Mouse (Mus musculus): ENCODE data around the gene Tmem59l. TPM values are rescaled to one million over a fixed set of nuclear protein-coding genes. Genes with fewer than 3 reads are reported as not detected.
"Not testable (repeated sequence)": the region's sequence is repeated elsewhere in the genome, so short reads cannot be mapped to it uniquely, and the experiment has no call there.

Tmem59l gene
- polyA plus RNA-seq, 1 experiment from 2014 or later, result 6.0 TPM

DNA sequence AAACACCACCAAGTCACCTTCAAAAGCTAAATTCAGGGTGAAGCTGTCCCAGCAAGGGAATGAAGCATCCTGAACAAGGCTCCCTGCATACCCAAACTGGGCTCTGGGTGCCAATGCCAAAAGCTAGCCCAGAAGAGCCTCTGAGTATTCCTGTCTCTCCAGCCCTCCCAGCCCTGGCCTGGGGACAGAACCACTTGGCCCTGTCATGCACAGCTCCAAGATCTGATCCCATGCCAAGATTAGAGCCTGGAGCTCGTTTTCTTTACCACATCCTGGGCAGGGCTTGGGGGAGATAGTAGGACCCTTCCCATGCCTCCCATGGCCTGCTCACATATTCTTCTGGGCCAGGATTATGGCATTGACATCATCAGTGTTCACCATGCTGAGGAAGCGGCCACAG, 32.4 kb upstream of the Tmem59l start:
- no peak for ATAC-seq (replicated peaks; ENCODE audit: low FRiP score)
- Histone ChIP-seq H3K4me1 (peaks cover 16% of the 10 kb centered on the region), H3K27ac (no peak overlapping the region), H3K36me3 (peaks cover 47% of the 10 kb centered on the region), H3K27me3 (no peaks in the 10 kb centered on the region), H3K9me3 (replicated peaks) (no peaks in the 10 kb centered on the region), H3K4me2 (no peak overlapping the region), H3K9ac (no peak overlapping the region), H3K4me3 (replicated peaks) (no peak overlapping the region)
- WGBS, result 64% methylated on average over 2 of the region's 2 CpGs

DNA sequence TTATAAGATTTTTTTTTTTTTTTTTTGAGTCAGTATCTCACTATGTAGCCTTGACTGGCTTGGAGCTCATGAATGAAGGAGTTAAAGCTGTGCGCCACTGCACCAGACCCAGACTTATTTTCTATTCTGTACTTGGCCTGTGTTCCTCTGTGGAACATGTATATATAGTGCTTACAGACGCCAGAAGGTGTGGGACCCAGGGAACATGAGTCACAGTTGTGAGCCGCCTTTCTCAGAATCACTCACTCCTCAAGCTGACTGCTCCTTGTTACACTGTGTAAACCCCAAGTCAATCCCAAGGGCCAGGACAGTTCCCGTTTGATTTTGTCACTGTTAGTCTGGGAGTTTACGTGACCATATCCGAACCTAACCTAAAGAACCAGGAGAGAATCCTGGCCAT, 31.9 kb upstream of the Tmem59l start:
- WGBS, result 92% methylated on average over 6 of the region's 6 CpGs
- no peak overlapping the region for H3K4me3 ChIP-seq (replicated peaks)
- no peak overlapping the region for H3K27ac ChIP-seq
- H3K36me3 ChIP-seq, result peaks cover 53% of the 10 kb centered on the region
- peaks cover 16% of the 10 kb centered on the region for H3K4me1 ChIP-seq
- H3K4me2 ChIP-seq, result no peak overlapping the region
- no peaks in the 10 kb centered on the region for H3K9me3 ChIP-seq (replicated peaks)
- no peak for ATAC-seq (replicated peaks; ENCODE audit: low FRiP score)
- no peak overlapping the region for H3K9ac ChIP-seq
- no peaks in the 10 kb centered on the region for H3K27me3 ChIP-seq

DNA sequence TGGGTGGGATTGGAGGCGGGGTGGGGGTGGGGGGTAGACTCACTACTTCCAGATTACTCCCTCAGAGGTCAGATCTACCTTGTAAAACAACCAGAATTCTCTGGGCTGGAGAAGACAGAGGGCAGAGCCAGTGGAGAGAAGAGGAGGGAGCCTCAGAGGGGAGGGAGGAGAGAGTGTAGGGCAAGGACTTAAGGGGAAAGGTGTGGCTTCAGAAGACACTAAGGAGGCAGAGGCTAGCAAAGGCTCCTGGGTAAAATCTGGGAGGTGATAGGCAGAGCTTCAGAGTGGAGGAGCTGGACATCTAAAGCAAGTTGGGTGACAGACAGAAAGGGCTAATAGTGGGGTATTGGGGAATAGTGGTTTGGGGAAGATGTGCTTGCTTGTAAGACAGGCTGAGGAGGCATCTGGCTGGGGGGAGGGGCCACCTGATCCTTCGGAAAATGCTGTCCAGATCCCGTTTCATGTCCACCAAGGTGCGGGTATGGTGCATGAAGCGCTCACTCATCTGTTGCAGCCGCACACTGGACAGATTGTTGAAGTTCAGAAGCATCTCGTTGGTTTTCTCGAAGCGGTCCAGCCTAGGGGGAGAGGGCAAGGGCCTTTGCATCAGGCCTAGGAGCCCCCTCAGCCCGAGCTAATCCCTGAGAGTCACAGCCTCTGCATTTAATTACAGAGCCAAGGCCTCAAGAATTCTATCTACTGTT, 30.9 kb upstream of the Tmem59l start:
- Histone ChIP-seq H3K4me1 (peaks cover 11% of the 10 kb centered on the region), H3K27ac (no peak overlapping the region), H3K9ac (no peak overlapping the region), H3K27me3 (no peaks in the 10 kb centered on the region), H3K4me3 (replicated peaks) (no peak overlapping the region), H3K36me3 (peaks cover 62% of the 10 kb centered on the region), H3K9me3 (replicated peaks) (no peaks in the 10 kb centered on the region), H3K4me2 (no peak overlapping the region)
- 56% methylated on average over 10 of the region's 10 CpGs for WGBS
- no peak for ATAC-seq (replicated peaks; ENCODE audit: low FRiP score)

DNA sequence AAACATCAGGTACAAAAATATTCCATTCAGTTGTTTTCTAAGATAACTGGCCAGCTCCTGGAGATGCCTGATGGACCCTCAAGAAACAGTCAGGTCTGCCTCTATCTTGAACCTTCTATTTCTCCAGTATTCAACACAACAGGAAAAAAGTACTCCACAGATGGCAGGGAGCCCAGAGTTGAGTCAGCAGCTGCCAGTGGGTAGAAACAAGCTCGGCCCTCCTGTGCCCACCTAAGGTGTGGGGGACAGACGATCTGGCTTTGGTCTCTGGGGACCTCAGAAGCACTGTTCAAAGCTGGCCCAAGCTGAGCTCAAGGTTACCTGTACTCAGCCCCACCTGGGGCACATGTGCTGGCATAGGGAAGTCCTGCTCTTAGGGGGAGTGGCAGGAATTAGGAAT, 26.3 kb upstream of the Tmem59l start:
- H3K4me1 ChIP-seq, result peaks cover 20% of the 10 kb centered on the region
- H3K4me2 ChIP-seq, result no peak overlapping the region
- no peak overlapping the region; the same call in 1 of the 2 replicates for H3K9ac ChIP-seq
- H3K27ac ChIP-seq, result no peak overlapping the region
- H3K9me3 ChIP-seq (replicated peaks), result no peaks in the 10 kb centered on the region
- no peaks in the 10 kb centered on the region for H3K27me3 ChIP-seq
- ATAC-seq (replicated peaks; ENCODE audit: low FRiP score), result no peak
- WGBS, result 82% methylated on average over 2 of the region's 2 CpGs
- H3K4me3 ChIP-seq (replicated peaks), result no peak overlapping the region
- H3K36me3 ChIP-seq, result peaks cover 60% of the 10 kb centered on the region

DNA sequence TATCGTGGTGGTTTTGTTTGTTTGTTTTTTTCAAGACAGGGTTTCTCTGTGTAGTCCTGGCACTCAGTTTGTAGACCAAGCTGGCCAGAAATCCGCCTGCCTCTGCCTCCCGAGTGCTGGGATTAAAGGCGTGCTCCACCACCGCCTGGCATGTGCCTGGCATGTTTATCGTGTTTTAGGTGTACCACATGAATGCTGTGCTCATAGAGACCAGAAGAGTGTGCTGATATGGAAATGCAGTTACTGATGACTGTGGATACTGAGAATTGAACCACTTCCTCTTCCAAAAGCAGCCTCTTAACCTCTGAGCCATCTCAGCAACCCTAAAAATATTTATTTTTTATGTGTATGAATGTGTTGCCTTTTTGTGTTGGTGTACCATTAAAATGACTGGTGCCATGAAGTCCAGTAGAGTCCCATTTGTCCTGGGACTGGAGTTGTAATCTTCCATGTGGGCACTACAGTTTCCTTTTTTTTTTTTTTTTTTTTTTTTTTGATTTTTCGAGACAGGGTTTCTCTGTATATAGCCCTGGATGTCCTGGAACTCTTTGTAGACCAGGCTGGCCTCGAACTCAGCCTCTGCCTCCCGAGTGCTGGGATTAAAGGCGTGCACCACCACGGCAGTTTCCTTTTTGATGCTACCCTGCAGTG, 25.2 kb upstream of the Tmem59l start:
- Histone ChIP-seq H3K4me2 (no peak overlapping the region), H3K27me3 (no peaks in the 10 kb centered on the region), H3K36me3 (peaks cover 58% of the 10 kb centered on the region), H3K9ac (no peak overlapping the region), H3K27ac (no peak overlapping the region), H3K4me3 (replicated peaks) (no peak overlapping the region), H3K4me1 (peaks cover 28% of the 10 kb centered on the region), H3K9me3 (replicated peaks) (no peaks in the 10 kb centered on the region)
- no peak for ATAC-seq (replicated peaks; ENCODE audit: low FRiP score)
- 95% methylated on average over 11 of the region's 11 CpGs for WGBS

DNA sequence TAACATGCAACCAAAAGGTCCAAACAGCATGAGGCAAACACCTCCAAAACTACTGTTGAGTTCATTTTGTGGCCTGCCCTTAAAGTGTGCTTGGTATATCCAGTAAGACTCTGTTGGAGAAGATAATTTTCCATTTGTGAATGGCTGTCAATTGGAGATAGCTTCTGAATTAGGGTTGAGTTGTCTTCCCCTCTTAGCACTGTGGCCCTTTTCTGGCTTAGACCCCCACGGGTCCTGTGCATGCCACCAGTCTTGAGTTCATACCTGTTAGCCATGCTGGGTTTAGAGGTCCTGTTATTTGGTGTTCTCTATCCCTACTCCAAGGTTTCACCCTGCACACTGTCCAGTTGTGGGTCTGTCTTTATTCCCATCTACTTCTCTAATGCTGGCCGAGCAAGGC, 24.6 kb upstream of the Tmem59l start:
- no peak overlapping the region for H3K4me3 ChIP-seq (replicated peaks)

DNA sequence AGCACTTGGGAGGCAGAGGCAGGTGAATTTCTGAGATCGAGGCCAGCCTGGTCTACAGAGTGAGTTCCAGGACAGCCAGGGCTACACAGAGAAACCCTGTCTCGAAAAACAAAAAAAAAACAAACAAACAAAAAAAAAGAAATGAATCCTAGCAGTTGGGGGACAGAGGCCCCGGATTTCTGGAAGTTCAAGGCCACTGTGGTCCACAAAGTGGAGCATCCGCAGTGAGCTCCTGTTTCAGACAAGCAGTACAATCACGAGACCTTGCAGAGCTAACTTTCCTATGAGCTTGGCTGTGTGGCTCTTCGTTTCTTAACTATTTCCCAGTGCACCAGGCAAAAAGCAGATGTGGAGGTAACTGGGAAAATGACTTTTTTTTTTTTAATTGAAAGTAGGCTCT, 24.0 kb upstream of the Tmem59l start:
- 80% methylated on average over 6 of the region's 6 CpGs for WGBS
- ATAC-seq (replicated peaks; ENCODE audit: low FRiP score), result not testable (repeated sequence)

More for the DNA sequence above, 24.6 kb upstream of the Tmem59l start:
- Histone ChIP-seq H3K4me2 (peak overlapping the region; percentile 80; the same call in 1 of the 2 replicates), H3K36me3 (peaks cover 62% of the 10 kb centered on the region), H3K27ac (no peak overlapping the region), H3K9me3 (replicated peaks) (no peaks in the 10 kb centered on the region), H3K9ac (no peak overlapping the region), H3K4me1 (peaks cover 34% of the 10 kb centered on the region), H3K27me3 (no peaks in the 10 kb centered on the region)
- ATAC-seq (replicated peaks; ENCODE audit: low FRiP score), result no peak
- WGBS, result 99% methylated on average over 2 of the region's 2 CpGs

DNA sequence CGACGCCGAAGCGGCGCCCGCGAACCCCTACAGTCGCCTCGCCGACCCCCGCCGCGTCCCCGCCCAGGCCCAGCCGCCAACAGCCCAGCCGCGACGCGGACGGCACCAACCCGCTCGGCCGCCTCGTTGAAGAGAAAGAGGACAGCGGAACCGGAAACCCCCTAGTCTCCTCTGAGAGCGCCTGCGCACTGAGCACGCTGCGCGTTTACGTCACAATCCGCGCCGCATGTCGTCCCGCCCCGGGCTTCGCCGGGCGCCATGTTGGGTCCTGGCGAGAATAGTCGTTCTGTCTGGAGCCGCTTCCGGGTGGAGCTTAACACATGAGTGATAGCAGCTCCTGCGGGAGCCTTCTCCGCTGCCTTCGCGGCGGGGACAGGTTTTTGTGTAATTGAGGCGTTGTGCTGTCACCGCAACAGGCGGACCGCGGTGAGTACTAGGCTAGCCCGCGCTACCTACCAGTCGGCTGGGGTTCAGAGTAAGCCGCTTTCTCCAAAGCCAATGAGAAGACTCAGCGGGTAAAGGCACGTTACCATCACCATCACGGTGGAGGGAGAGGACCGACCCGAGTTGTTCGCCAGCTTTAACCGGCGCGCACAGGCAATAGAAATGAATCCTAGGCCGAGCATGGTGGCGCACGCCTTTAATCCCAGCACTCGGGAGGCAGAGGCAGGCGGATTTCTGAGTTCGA, 23.2 kb upstream of the Tmem59l start, which contains the start of gene Uba52:
TSS of gene Uba52 (minus strand) at position 574 of the 688 bp plus-strand sequence.
- H3K36me3 ChIP-seq, result peaks cover 49% of the 10 kb centered on the region
- H3K9me3 ChIP-seq (replicated peaks), result no peaks in the 10 kb centered on the region
- WGBS, result 1% methylated on average over 74 of the region's 74 CpGs
- peak within 1 kb of the TSS; percentile 99 for H3K9ac ChIP-seq
- peak within 1 kb of the TSS; percentile 90 for H3K4me3 ChIP-seq (replicated peaks)
- H3K27me3 ChIP-seq, result no peaks in the 10 kb centered on the region
- H3K4me1 ChIP-seq, result peaks cover 42% of the 10 kb centered on the region
- H3K4me2 ChIP-seq, result peak within 1 kb of the TSS; percentile 80
- peak; percentile 85 for ATAC-seq (replicated peaks; ENCODE audit: low FRiP score)
- H3K27ac ChIP-seq, result peak within 1 kb of the TSS; percentile 97

More for the DNA sequence above, 24.0 kb upstream of the Tmem59l start:
- H3K9ac ChIP-seq, result peak overlapping the region; percentile 99; the same call in 1 of the 2 replicates
- not testable (repeated sequence) for H3K9me3 ChIP-seq (replicated peaks); H3K27me3 ChIP-seq
- H3K4me3 ChIP-seq (replicated peaks), result peak overlapping the region; percentile 90
- H3K4me1 ChIP-seq, result peaks cover 35% of the 10 kb centered on the region
- H3K27ac ChIP-seq, result peak overlapping the region; percentile 97
- peak overlapping the region; percentile 80 for H3K4me2 ChIP-seq
- peaks cover 57% of the 10 kb centered on the region for H3K36me3 ChIP-seq

DNA sequence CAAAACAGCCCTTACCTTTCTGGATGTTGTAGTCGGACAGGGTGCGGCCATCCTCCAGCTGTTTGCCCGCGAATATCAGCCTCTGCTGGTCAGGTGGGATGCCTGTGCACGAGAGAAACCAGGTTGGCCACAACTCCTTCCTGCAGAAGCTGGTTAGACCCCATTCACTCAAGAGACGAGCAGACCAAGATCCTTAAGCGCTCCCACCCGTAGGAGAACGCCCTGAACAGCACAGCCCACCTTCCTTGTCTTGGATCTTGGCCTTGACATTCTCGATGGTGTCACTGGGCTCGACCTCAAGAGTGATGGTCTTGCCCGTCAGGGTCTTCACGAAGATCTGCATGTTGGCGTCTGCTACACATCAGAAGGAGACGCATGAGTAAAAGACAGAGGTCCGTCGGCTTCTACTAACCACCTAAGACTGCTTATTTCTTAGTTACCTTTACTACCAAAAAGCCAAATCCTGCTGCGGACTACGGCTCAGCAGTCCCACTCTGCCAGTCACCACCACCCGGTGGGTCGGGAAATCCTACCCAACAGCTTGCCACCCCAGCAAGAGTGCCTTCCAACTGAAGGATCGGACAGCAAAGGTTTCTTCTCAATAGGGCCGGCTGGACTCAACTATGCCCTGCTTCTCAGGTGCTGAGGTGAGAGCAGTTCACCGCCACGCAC, 22.3 kb upstream of the Tmem59l start:
- Histone ChIP-seq H3K9me3 (replicated peaks) (no peaks in the 10 kb centered on the region), H3K36me3 (peaks cover 41% of the 10 kb centered on the region), H3K4me2 (peak overlapping the region; percentile 80), H3K9ac (peak overlapping the region; percentile 99), H3K27me3 (no peaks in the 10 kb centered on the region), H3K4me3 (replicated peaks) (peak overlapping the region; percentile 90), H3K4me1 (peaks cover 52% of the 10 kb centered on the region), H3K27ac (peak overlapping the region; percentile 97)
- no peak for ATAC-seq (replicated peaks; ENCODE audit: low FRiP score)
- WGBS, result 10% methylated on average over 25 of the region's 25 CpGs

DNA sequence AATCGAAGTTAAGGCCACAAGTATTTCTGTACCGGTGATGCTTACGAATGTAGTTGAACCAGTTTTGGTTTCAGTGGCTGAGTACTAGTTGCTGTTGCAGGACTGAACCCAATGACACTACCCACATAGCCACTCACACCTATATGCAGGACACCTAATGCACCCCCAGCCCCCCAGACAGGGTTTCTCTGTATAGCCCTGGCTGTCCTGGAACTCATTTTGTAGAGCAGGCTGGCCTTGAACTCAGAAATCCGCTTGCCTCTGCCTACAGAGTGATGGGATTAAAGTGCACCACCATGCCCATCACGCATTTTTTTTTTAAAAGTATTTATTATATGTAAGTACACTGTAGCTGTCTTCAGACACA, 19.9 kb upstream of the Tmem59l start:
- 68% methylated on average over 5 of the region's 5 CpGs for WGBS
- H3K9ac ChIP-seq, result no peak overlapping the region
- H3K4me2 ChIP-seq, result no peak overlapping the region; the same call in 1 of the 2 replicates
- no peaks in the 10 kb centered on the region for H3K9me3 ChIP-seq (replicated peaks)
- ATAC-seq (replicated peaks; ENCODE audit: low FRiP score), result no peak
- H3K36me3 ChIP-seq, result peaks cover 24% of the 10 kb centered on the region
- H3K27ac ChIP-seq, result peak overlapping the region; percentile 97
- H3K4me3 ChIP-seq (replicated peaks), result peak overlapping the region; percentile 72
- peaks cover 22% of the 10 kb centered on the region for H3K27me3 ChIP-seq
- H3K4me1 ChIP-seq, result peaks cover 76% of the 10 kb centered on the region

DNA sequence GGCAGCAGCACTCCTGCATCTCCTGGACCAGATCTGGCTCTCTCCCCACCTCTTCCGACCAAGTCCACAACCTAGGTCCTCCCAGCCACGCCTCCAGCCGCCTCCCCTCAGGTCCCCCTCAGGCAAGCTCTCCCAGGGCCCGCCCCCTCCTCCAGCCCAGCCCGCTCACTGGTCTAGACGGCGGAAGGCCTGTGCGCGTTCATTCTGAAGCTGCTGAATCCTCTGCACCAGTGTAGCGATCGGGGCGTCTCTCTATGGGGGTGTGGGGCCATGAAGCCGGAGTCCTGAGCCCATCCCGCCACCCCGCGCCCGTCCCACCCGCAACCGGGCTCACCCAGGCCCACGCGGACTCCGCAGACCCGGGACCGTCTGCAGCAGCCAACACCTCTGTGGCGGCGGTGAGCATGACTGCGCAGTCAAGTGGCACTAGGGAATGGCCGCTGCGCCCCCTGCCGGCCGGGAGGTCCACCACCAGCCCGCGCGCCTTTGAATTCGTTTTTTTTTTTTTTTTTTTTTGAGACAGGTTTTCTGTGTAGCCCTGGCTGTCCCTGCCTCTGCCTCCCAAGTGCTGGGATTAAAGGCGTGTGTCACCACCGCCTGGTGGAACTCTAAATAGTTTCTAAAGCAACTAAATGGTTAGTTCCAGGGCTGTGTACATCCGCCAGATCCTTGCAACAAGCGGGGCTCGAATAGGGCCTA, 19.3 kb upstream of the Tmem59l start, which contains the start of gene Rex1bd:
TSS of gene Rex1bd (minus strand) at position 425 of the 699 bp plus-strand sequence.
- peak within 1 kb of the TSS; percentile 97 for H3K27ac ChIP-seq
- H3K27me3 ChIP-seq, result peaks cover 27% of the 10 kb centered on the region
- peak; percentile 89 for ATAC-seq (replicated peaks; ENCODE audit: low FRiP score)
- 2% methylated on average over 40 of the region's 40 CpGs for WGBS
- H3K9me3 ChIP-seq (replicated peaks), result no peaks in the 10 kb centered on the region
- peak within 1 kb of the TSS; percentile 72 for H3K4me3 ChIP-seq (replicated peaks)
- H3K4me2 ChIP-seq, result peak within 1 kb of the TSS; percentile 90
- peak within 1 kb of the TSS; percentile 82 for H3K9ac ChIP-seq
- peaks cover 24% of the 10 kb centered on the region for H3K36me3 ChIP-seq
- peaks cover 76% of the 10 kb centered on the region for H3K4me1 ChIP-seq

All from kidney, embryonic 15.5 days (tissue).